Mouse (Mus musculus) liver, postnatal 0 days (tissue): ENCODE results near the gene Wwp2. TPM values are rescaled to one million over a fixed set of nuclear protein-coding genes. Genes with fewer than 3 reads are reported as not detected.
A peak's percentile ranks its signal among the peaks of the same experiment; 100 is the strongest.

Experiments
- ATAC-seq: fragments of 200-750 bp; cut with Nextera tagmentation; 2 replicates; pipeline ENCODE4 v1.8.0; 2017; ENCODE audit warnings: mild to moderate bottlenecking, moderate library complexity
- DNase-seq: peaks from one replicate; pipeline ENCODE4 v3.0.0-alpha.2; 2016
- H3K27ac ChIP-seq: fragments of 300-500 bp; sonication (generic); 2 replicates; pipeline ENCODE4 v1.5.1; 2014; ENCODE audit warnings: antibody characterized with exemption, moderate library complexity, mild to moderate bottlenecking, low read depth
- H3K27me3 ChIP-seq: fragments of 300-500 bp; sonication (generic); 2 replicates; pipeline ENCODE4 v1.6.1; 2014; ENCODE audit warnings: low read length, control low read depth, mixed read lengths; ENCODE audit not compliant: insufficient read depth
- H3K36me3 ChIP-seq: fragments of 300-500 bp; sonication (generic); replicated peaks from 2 replicates; pipeline ENCODE4 v1.6.1; 2014; ENCODE audit warnings: mild to moderate bottlenecking, control low read depth, low read length, moderate library complexity, mixed read lengths; ENCODE audit not compliant: insufficient read depth
- H3K4me1 ChIP-seq: fragments of 300-500 bp; sonication (generic); 2 replicates; pipeline ENCODE4 v1.6.1; 2014; ENCODE audit warnings: antibody characterized with exemption, mild to moderate bottlenecking, control low read depth; ENCODE audit not compliant: insufficient read depth
- H3K4me2 ChIP-seq: fragments of 300-500 bp; sonication (generic); 2 replicates; pipeline ENCODE4 v1.6.1; 2014; ENCODE audit warnings: low read depth, mild to moderate bottlenecking, low read length, moderate library complexity, mixed read lengths
- H3K4me3 ChIP-seq: fragments of 300-500 bp; sonication (generic); 2 replicates; pipeline ENCODE4 v1.5.1; 2014; ENCODE audit warnings: low read depth, low read length
- H3K9ac ChIP-seq: fragments of 300-500 bp; sonication (generic); replicated peaks from 2 replicates; pipeline ENCODE4 v1.6.1; 2014; ENCODE audit warnings: mild to moderate bottlenecking, moderate library complexity
- H3K9me3 ChIP-seq: fragments of 300-500 bp; sonication (generic); 2 replicates; pipeline ENCODE4 v1.6.1; 2016; ENCODE audit warnings: mild to moderate bottlenecking, control low read depth, low read length, mixed read lengths
- CTCF ChIP-seq: sonication (generic); IDR thresholded peaks from 2 replicates; pipeline ENCODE4 v1.5.1; 2016; ENCODE audit warnings: antibody characterized with exemption, low read depth
- EP300 ChIP-seq: IDR thresholded peaks from 2 replicates; pipeline ENCODE4 v1.6.1; 2016; ENCODE audit warnings: antibody characterized with exemption, low read depth, mild to moderate bottlenecking
- WGBS: fragments of 180-500 bp; shearing (Covaris S2); extraction: QIAGEN DNeasy Blood & Tissue Kit; methylation state at CpG from one replicate; pipeline ENCODE4 v1.1.7; 2014; ENCODE audit not compliant: insufficient replicate concordance; 5-methylcytosine and 5-hydroxymethylcytosine counted together
- polyA plus RNA-seq: library from polyadenylated mRNA; unstranded; fragments of >200 nt; fragmentation: Nextera tagmentation; extraction: Ambion mirVana; gene quantifications from 2 replicates; pipeline ENCODE4 v1.2.1, GENCODE M21; 2015

The Wwp2 gene
- polyA plus RNA-seq, 1 experiment from 2014 or later = 29.1 TPM

GRCm38 (mm10) chr8:107504239-107504985, 68.2 kb downstream of the Wwp2 start:
- Histone ChIP-seq H3K27ac (peak overlapping the region; percentile 81), H3K4me3 (no peak overlapping the region), H3K36me3 (peaks cover 22% of the 10 kb centered on the region), H3K4me2 (peak overlapping the region; percentile 14), H3K4me1 (peaks cover 18% of the 10 kb centered on the region), H3K9me3 (no peaks in the 10 kb centered on the region), H3K27me3 (no peaks in the 10 kb centered on the region), H3K9ac (no peak overlapping the region)
- TF ChIP-seq CTCF = no peak
- TF ChIP-seq EP300 = no peak
- 44% methylated on average over 13 of the region's 13 CpGs for WGBS
- DNase-seq = no peak
- ATAC-seq = no peak

GRCm38 (mm10) chr8:107505271-107505670, 69.1 kb downstream of the Wwp2 start:
- H3K9me3 ChIP-seq = no peaks in the 10 kb centered on the region
- H3K9ac ChIP-seq = no peak overlapping the region
- ATAC-seq (no peak), DNase-seq (no peak)
- H3K4me1 ChIP-seq = peaks cover 16% of the 10 kb centered on the region
- TF ChIP-seq EP300 (no peak), CTCF (no peak)
- H3K4me3 ChIP-seq = no peak overlapping the region
- peaks cover 24% of the 10 kb centered on the region for H3K36me3 ChIP-seq
- 56% methylated on average over 4 of the region's 4 CpGs for WGBS
- peak overlapping the region; percentile 81 for H3K27ac ChIP-seq
- H3K27me3 ChIP-seq = no peaks in the 10 kb centered on the region
- H3K4me2 ChIP-seq = no peak overlapping the region

- H3K27ac ChIP-seq = no peak overlapping the region
- peaks cover 18% of the 10 kb centered on the region for H3K4me1 ChIP-seq
- no peak overlapping the region for H3K9ac ChIP-seq
- no peaks in the 10 kb centered on the region for H3K27me3 ChIP-seq
- 100% methylated on average over 1 of the region's 1 CpGs for WGBS
- H3K4me3 ChIP-seq = no peak overlapping the region
- H3K9me3 ChIP-seq = no peaks in the 10 kb centered on the region
- TF ChIP-seq EP300 (no peak), CTCF (no peak)
- H3K4me2 ChIP-seq = no peak overlapping the region
- ATAC-seq = no peak
- H3K36me3 ChIP-seq = peaks cover 24% of the 10 kb centered on the region
- no peak for DNase-seq
Observed at GRCm38 (mm10) chr8:107507019-107507418, 70.9 kb downstream of the Wwp2 start.

- Histone ChIP-seq H3K4me1 (peaks cover 2% of the 10 kb centered on the region; the same call in 1 of the 2 replicates), H3K4me2 (no peak overlapping the region), H3K9ac (no peak overlapping the region), H3K27ac (no peak overlapping the region), H3K27me3 (no peaks in the 10 kb centered on the region), H3K36me3 (peaks cover 24% of the 10 kb centered on the region), H3K4me3 (no peak overlapping the region), H3K9me3 (no peaks in the 10 kb centered on the region)
- no peak for ATAC-seq
- TF ChIP-seq EP300 (no peak), CTCF (no peak)
- WGBS = 79% methylated on average over 5 of the region's 5 CpGs
- no peak for DNase-seq
Observed at GRCm38 (mm10) chr8:107510204-107510603, 74.0 kb downstream of the Wwp2 start.

GRCm38 (mm10) chr8:107510766-107511165, 74.6 kb downstream of the Wwp2 start:
- WGBS = 84% methylated on average over 3 of the region's 3 CpGs
- ATAC-seq = no peak
- Histone ChIP-seq H3K36me3 (peaks cover 24% of the 10 kb centered on the region), H3K27me3 (no peaks in the 10 kb centered on the region), H3K4me3 (no peak overlapping the region), H3K9ac (no peak overlapping the region), H3K4me2 (no peak overlapping the region), H3K27ac (no peak overlapping the region), H3K9me3 (no peaks in the 10 kb centered on the region), H3K4me1 (peaks cover 2% of the 10 kb centered on the region; the same call in 1 of the 2 replicates)
- no peak for DNase-seq
- TF ChIP-seq CTCF (no peak), EP300 (no peak)

GRCm38 (mm10) chr8:107513249-107513648, 77.1 kb downstream of the Wwp2 start:
- 92% methylated on average over 2 of the region's 2 CpGs for whole genome bisulfite sequencing
- Histone ChIP-seq H3K4me3 (no peak overlapping the region), H3K9ac (no peak overlapping the region), H3K4me2 (no peak overlapping the region), H3K9me3 (no peaks in the 10 kb centered on the region), H3K4me1 (peaks cover 2% of the 10 kb centered on the region; the same call in 1 of the 2 replicates), H3K27ac (no peak overlapping the region), H3K27me3 (no peaks in the 10 kb centered on the region), H3K36me3 (peaks cover 14% of the 10 kb centered on the region)
- DNase-seq = no peak
- no peak for ATAC-seq
- TF ChIP-seq EP300 (no peak), CTCF (no peak)
